Mouse (Mus musculus): ENCODE results near the gene Sdk1. TPM values are rescaled to one million over a fixed set of nuclear protein-coding genes. Genes with fewer than 3 reads are reported as not detected.
"Not testable (repeated sequence)": the region's sequence is repeated elsewhere in the genome, so short reads cannot be mapped to it uniquely, and the experiment has no call there.

The Sdk1 gene
- total RNA-seq, 1 experiment = 1.2 TPM

DNA sequence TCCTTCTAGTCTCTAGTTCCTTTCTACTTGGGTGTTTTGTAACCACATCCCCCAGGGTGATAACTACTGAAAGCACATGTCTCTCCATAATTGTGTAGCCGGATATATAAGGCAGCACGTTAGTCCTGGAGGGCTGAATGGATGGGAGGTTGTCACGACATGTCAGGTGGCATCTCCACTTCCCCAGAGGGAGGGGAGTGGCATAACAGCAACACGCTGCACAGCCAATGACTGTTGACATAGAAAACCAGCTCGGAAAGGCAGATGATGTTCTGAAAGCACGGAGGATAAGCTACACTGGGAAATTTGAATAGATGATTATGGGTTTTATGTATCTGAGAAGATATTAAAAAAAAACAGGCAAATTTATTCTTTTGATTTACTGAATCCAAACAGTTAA is 376.4 kb downstream of the Sdk1 start:
- no peaks in the 10 kb centered on the region for H3K9me3 ChIP-seq (ENCODE audit: control insufficient read depth, insufficient read depth, low read depth, low read length)
- in situ Hi-C loops (cut with MboI; ENCODE audit: low sequenced_read_pairs in 2 of 2, unreplicated experiment in 2 of 2) = no loop called here
- no peaks in the 10 kb centered on the region for H3K36me3 ChIP-seq (ENCODE audit: control insufficient read depth, insufficient read depth, low read length, poor library complexity, severe bottlenecking)
- no peak overlapping the region for H3K9ac ChIP-seq (ENCODE audit: insufficient read depth, low read depth, low read length, poor library complexity, severe bottlenecking)
- H3K27ac ChIP-seq (ENCODE audit: insufficient read depth, low read depth, low read length, poor library complexity, severe bottlenecking) = no peak overlapping the region
- H3K4me3 ChIP-seq (ENCODE audit: insufficient read depth in 1 of 2, low read depth in 1 of 2, low read length in 2 of 2, poor library complexity in 1 of 2, severe bottlenecking in 1 of 2) = no peak overlapping the region
- no peak for DNase-seq (ENCODE audit: low read depth, low spot score)
- no peaks in the 10 kb centered on the region for H3K4me1 ChIP-seq (ENCODE audit: control insufficient read depth in 2 of 2, insufficient read depth in 2 of 2, low read length in 2 of 2, poor library complexity in 1 of 2)
- no peak for TF ChIP-seq MAFK (IDR thresholded peaks at IDR 0.05; ENCODE audit: insufficient read depth, low read depth, low read length)
- no peak for TF ChIP-seq HCFC1 (IDR thresholded peaks at IDR 0.05; ENCODE audit: borderline replicate concordance, insufficient read depth, low read length)
- no peak for TF ChIP-seq ZC3H11A (IDR thresholded peaks at IDR 0.05; ENCODE audit: borderline replicate concordance, low read depth, low read length)
- TF ChIP-seq CHD2 (IDR thresholded peaks at IDR 0.05; ENCODE audit: low read depth, low read length) = no peak
- no peak for TF ChIP-seq ZNF384 (IDR thresholded peaks at IDR 0.05; ENCODE audit: low read depth, low read length)

DNA sequence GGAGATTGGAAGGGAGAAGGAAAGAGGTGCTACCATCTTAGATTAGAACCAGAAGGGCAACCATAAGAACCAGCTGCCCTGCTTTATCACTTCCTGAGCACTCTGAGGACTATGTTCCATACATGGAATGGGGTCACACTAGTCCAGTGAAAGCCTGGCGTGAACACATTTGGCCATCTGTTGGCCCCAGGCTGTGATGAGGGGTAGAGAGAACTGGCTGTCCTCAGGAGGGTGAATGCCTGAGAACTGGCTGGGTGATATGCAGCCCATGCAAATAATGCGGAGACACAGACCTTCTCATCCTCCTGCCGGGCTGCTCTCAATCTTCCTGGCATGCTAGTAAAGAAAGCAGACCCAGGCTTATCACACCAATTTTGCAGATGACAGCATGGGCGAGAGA is 384.1 kb downstream of the Sdk1 start:
- no peak for DNase-seq (ENCODE audit: low read depth, low spot score)
- no peaks in the 10 kb centered on the region for H3K9me3 ChIP-seq (ENCODE audit: control insufficient read depth, insufficient read depth, low read depth, low read length)
- in situ Hi-C loops (cut with MboI; ENCODE audit: low sequenced_read_pairs in 2 of 2, unreplicated experiment in 2 of 2) = no loop called here
- TF ChIP-seq CHD2 (IDR thresholded peaks at IDR 0.05; ENCODE audit: low read depth, low read length) (no peak), HCFC1 (IDR thresholded peaks at IDR 0.05; ENCODE audit: borderline replicate concordance, insufficient read depth, low read length) (no peak), ZC3H11A (IDR thresholded peaks at IDR 0.05; ENCODE audit: borderline replicate concordance, low read depth, low read length) (no peak), ZNF384 (IDR thresholded peaks at IDR 0.05; ENCODE audit: low read depth, low read length) (no peak), MAFK (IDR thresholded peaks at IDR 0.05; ENCODE audit: insufficient read depth, low read depth, low read length) (no peak)
- H3K36me3 ChIP-seq (ENCODE audit: control insufficient read depth, insufficient read depth, low read length, poor library complexity, severe bottlenecking) = no peaks in the 10 kb centered on the region
- no peaks in the 10 kb centered on the region for H3K4me1 ChIP-seq (ENCODE audit: control insufficient read depth in 2 of 2, insufficient read depth in 2 of 2, low read length in 2 of 2, poor library complexity in 1 of 2)
- no peak overlapping the region for H3K27ac ChIP-seq (ENCODE audit: insufficient read depth, low read depth, low read length, poor library complexity, severe bottlenecking)
- H3K9ac ChIP-seq (ENCODE audit: insufficient read depth, low read depth, low read length, poor library complexity, severe bottlenecking) = no peak overlapping the region
- no peak overlapping the region for H3K4me3 ChIP-seq (ENCODE audit: insufficient read depth in 1 of 2, low read depth in 1 of 2, low read length in 2 of 2, poor library complexity in 1 of 2, severe bottlenecking in 1 of 2)

DNA sequence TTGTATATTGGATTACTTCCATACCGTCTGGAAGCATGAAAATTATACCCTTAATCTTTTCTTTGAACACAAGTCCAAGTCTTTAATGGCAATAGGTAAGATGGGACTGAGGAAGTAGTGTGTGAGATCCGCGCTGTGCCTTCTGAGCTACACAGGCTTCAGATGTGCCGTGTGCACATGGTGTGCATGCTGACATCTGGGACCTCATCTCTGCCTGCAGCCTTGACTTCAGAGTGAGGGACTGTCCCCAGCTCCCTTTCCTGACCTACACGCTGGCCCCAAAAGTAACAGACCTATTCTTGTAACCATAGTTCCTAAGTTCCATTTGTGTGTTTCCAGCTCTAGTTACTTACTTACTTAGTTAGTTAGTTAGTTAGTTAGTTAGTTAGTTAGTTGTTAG is 390.4 kb downstream of the Sdk1 start:
- Histone ChIP-seq H3K27ac (ENCODE audit: insufficient read depth, low read depth, low read length, poor library complexity, severe bottlenecking) (no peak overlapping the region), H3K36me3 (ENCODE audit: control insufficient read depth, insufficient read depth, low read length, poor library complexity, severe bottlenecking) (no peaks in the 10 kb centered on the region), H3K9me3 (ENCODE audit: control insufficient read depth, insufficient read depth, low read depth, low read length) (no peaks in the 10 kb centered on the region), H3K4me3 (ENCODE audit: insufficient read depth in 1 of 2, low read depth in 1 of 2, low read length in 2 of 2, poor library complexity in 1 of 2, severe bottlenecking in 1 of 2) (no peak overlapping the region), H3K9ac (ENCODE audit: insufficient read depth, low read depth, low read length, poor library complexity, severe bottlenecking) (no peak overlapping the region), H3K4me1 (ENCODE audit: control insufficient read depth in 2 of 2, insufficient read depth in 2 of 2, low read length in 2 of 2, poor library complexity in 1 of 2) (no peaks in the 10 kb centered on the region)
- in situ Hi-C loops (cut with MboI; ENCODE audit: low sequenced_read_pairs in 2 of 2, unreplicated experiment in 2 of 2) = no loop called here
- DNase-seq (ENCODE audit: low read depth, low spot score) = no peak
- TF ChIP-seq CHD2 (IDR thresholded peaks at IDR 0.05; ENCODE audit: low read depth, low read length) = no peak

- in situ Hi-C loops (cut with MboI; ENCODE audit: low sequenced_read_pairs in 2 of 2, unreplicated experiment in 2 of 2) = no loop called here
- Histone ChIP-seq H3K4me1 (ENCODE audit: control insufficient read depth in 2 of 2, insufficient read depth in 2 of 2, low read length in 2 of 2, poor library complexity in 1 of 2) (no peaks in the 10 kb centered on the region), H3K27ac (ENCODE audit: insufficient read depth, low read depth, low read length, poor library complexity, severe bottlenecking) (no peak overlapping the region), H3K9ac (ENCODE audit: insufficient read depth, low read depth, low read length, poor library complexity, severe bottlenecking) (no peak overlapping the region), H3K36me3 (ENCODE audit: control insufficient read depth, insufficient read depth, low read length, poor library complexity, severe bottlenecking) (no peaks in the 10 kb centered on the region), H3K9me3 (ENCODE audit: control insufficient read depth, insufficient read depth, low read depth, low read length) (no peaks in the 10 kb centered on the region), H3K4me3 (ENCODE audit: insufficient read depth in 1 of 2, low read depth in 1 of 2, low read length in 2 of 2, poor library complexity in 1 of 2, severe bottlenecking in 1 of 2) (no peak overlapping the region)
- no peak for TF ChIP-seq MAFK (IDR thresholded peaks at IDR 0.05; ENCODE audit: insufficient read depth, low read depth, low read length)
- no peak for DNase-seq (ENCODE audit: low read depth, low spot score)
Observed at GRCm38 (mm10) chr5:141633271-141633670, 392.0 kb downstream of the Sdk1 start.

- no peak overlapping the region for H3K4me3 ChIP-seq (ENCODE audit: insufficient read depth in 1 of 2, low read depth in 1 of 2, low read length in 2 of 2, poor library complexity in 1 of 2, severe bottlenecking in 1 of 2)
- no peak overlapping the region for H3K27ac ChIP-seq (ENCODE audit: insufficient read depth, low read depth, low read length, poor library complexity, severe bottlenecking)
- no peak for DNase-seq (ENCODE audit: low read depth, low spot score)
- H3K9me3 ChIP-seq (ENCODE audit: control insufficient read depth, insufficient read depth, low read depth, low read length) = no peaks in the 10 kb centered on the region
- in situ Hi-C loops (cut with MboI; ENCODE audit: low sequenced_read_pairs in 2 of 2, unreplicated experiment in 2 of 2) = no loop called here
- TF ChIP-seq ZNF384 (IDR thresholded peaks at IDR 0.05; ENCODE audit: low read depth, low read length) = no peak
- TF ChIP-seq CHD2 (IDR thresholded peaks at IDR 0.05; ENCODE audit: low read depth, low read length) = no peak
- TF ChIP-seq ZC3H11A (IDR thresholded peaks at IDR 0.05; ENCODE audit: borderline replicate concordance, low read depth, low read length) = no peak
- no peak overlapping the region for H3K9ac ChIP-seq (ENCODE audit: insufficient read depth, low read depth, low read length, poor library complexity, severe bottlenecking)
- H3K36me3 ChIP-seq (ENCODE audit: control insufficient read depth, insufficient read depth, low read length, poor library complexity, severe bottlenecking) = no peaks in the 10 kb centered on the region
- no peaks in the 10 kb centered on the region for H3K4me1 ChIP-seq (ENCODE audit: control insufficient read depth in 2 of 2, insufficient read depth in 2 of 2, low read length in 2 of 2, poor library complexity in 1 of 2)
Observed at GRCm38 (mm10) chr5:141636406-141636805, 395.1 kb downstream of the Sdk1 start.

GRCm38 (mm10) chr5:141637054-141637453 is 395.8 kb downstream of the Sdk1 start:
- in situ Hi-C loops (cut with MboI; ENCODE audit: low sequenced_read_pairs in 2 of 2, unreplicated experiment in 2 of 2); H3K36me3 ChIP-seq (ENCODE audit: control insufficient read depth, insufficient read depth, low read length, poor library complexity, severe bottlenecking); H3K27ac ChIP-seq (ENCODE audit: insufficient read depth, low read depth, low read length, poor library complexity, severe bottlenecking); DNase-seq (ENCODE audit: low read depth, low spot score); H3K9me3 ChIP-seq (ENCODE audit: control insufficient read depth, insufficient read depth, low read depth, low read length); H3K4me3 ChIP-seq (ENCODE audit: insufficient read depth in 1 of 2, low read depth in 1 of 2, low read length in 2 of 2, poor library complexity in 1 of 2, severe bottlenecking in 1 of 2); H3K9ac ChIP-seq (ENCODE audit: insufficient read depth, low read depth, low read length, poor library complexity, severe bottlenecking); H3K4me1 ChIP-seq (ENCODE audit: control insufficient read depth in 2 of 2, insufficient read depth in 2 of 2, low read length in 2 of 2, poor library complexity in 1 of 2): not testable (repeated sequence)
